Mouse (Mus musculus) cerebellum, adult 8-10 months (tissue): Measurements from ENCODE around the gene Stk32b.

Experiments
- DNase-seq: peaks from one replicate; pipeline ENCODE4 v3.0.0; 2022

Stk32b gene

DNA sequence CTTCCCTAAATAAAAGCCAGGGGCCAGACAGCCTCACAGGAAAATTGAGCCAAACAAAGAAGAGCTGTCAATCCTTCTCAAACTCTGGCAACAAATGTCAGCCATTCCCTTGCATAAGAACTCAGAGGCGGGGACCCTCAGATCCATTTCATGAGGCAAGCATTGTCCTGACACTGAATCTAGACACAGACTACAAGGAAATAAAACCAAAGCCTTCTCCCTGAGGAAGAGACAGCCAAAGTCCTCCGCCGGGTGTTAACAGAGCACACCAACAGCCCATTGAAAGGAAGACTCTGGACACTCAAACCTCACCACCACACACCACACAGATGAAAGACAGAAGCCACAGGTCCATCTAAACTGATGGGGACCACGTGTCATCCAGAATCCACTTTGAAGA, 57.8 kb downstream of the Stk32b start:
- DNase-seq: no peak

DNA sequence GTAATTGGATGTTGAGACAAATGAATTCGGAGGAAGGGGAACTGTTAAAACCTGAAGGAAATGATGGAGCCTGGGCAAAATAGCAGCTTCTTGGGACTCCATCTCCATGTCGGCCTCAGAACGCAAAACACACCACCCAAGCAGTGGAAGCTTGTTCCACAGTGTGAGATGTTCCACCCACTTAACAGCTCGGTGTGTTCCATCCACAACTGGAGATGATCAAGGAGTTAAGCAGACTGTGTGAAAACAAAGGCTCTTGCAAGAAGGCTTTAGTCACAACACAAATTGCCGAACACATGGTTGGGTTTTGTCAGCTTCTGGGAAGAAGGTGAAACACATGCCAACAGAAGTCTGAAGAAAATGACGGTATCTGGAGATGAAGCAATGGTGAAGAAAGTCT, 59.2 kb downstream of the Stk32b start:
- no peak for DNase-seq

DNA sequence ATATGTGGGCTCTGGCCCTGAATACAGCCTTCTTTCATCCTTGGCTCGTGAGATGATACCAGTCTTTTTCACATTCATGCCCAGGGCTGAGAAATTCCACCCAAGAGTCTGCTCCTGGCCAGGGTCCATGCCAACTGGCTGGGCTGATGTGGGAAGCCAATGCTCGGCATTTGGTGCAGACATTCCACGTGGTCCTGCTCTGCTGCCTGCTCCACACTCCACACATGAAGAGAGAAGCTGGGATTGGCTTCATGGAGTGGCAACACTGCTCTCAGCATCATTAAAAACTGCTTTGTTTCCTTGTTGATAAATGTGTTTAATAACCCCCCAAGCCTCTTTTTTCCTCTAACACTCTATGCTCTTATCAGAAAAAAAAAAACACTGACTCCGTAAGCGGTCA, 61.8 kb downstream of the Stk32b start:
- DNase-seq: no peak

DNA sequence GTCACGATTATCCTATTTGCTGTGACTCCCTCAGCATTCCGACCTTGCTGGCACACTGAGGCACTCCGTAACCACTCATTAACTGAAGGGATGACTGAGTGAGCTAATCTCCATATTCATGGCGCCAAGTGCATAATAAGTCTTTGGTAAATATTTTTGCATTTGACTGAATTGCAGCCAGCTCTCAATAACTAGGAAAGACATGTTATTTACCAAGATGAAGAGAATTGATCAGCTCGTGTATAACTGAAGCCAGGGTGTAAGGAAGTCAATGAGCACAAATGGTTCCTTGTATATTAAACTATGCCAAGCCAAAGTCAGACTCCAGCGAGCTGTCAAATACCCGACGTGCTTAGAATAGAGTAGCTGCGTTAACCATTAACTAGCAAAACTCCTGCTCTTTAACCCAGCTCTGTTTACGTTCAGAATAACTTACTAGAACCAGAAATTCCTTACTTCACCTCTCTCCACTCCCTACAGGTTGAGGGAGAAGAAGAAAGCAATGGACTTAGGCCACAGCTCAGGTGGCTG, 66.2 kb downstream of the Stk32b start:
- no peak for DNase-seq

DNA sequence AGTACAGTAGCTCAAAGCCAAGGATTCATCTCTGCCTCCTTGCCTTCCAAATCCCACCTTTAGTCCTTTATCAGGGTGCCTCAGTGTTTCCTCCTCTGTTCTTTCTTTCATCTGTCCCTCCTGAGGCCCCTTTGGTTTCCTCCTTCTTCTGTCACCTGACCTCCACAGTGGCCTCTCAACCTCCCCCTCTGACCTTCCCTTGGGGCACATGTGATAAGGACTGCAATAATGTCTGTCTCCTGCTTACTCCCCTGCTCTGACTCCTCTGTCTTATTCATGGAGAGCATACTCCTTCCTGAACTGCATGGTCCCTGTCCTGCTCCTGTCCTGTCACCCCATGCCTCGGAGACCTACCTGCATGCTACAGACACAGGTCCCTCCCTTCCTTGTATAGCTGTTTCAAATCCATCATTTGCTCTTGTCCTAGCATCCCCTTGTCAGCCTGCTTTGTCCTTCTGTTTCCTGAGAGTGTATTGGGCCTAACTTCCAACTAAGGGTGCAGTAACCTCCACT, 66.8 kb downstream of the Stk32b start:
- no peak for DNase-seq

DNA sequence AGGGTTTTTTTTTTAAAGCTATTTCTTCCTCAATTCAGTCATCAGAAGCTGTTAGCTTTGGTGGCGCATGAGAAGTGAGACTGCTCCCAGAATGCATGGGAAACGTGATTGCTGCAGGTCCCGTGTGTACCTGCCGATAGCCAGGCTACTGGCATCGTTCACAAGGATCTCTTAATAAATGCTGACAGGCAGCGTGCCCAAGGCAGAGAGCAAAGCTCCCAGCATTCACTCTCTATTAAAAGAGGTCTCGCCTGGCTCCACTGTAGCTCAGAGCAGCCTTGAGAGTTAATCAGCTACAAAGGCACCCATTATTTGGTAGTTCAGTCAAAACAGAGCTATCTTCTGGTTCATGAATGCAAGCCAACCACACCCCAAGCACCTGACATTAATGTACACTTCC, 72.9 kb downstream of the Stk32b start:
- DNase-seq: no peak

DNA sequence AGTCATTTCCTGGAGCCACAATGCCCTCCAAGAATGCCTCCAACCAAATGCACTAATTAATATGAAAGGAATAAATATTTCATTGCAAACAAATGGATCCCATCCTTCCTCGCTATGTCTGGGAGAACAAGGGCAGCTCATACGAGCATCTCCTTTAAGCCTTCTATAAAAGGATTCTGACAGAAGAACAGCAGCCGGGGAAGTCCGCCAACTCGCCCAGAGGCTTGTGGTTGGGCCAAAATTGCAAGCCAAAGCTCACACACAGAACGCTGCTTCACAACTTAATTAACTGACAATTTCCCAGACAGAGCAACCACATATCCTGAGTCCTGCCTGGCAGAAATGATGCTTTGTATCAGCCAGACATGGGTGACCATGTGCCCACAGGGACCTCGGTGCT, 74.5 kb downstream of the Stk32b start:
- DNase-seq: no peak

DNA sequence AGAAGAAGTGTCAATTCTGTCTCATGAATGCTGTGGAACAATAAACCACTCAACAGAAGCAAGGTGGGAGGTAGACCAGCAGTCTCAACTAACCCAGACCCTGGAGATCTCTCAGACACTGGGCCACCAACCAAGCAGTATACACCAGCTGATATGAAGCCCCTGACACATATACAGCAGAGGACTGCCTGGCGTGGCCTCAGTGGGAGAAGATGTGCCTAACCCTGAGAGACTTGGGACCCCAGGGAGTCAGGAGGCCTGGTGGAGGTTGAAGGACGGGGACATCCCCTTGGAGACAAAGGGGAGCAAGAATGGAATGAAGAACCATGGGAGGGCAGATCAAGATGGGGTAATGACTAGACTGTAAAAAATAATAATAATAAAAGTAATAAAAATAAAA, 82.2 kb downstream of the Stk32b start:
- DNase-seq: no peak

DNA sequence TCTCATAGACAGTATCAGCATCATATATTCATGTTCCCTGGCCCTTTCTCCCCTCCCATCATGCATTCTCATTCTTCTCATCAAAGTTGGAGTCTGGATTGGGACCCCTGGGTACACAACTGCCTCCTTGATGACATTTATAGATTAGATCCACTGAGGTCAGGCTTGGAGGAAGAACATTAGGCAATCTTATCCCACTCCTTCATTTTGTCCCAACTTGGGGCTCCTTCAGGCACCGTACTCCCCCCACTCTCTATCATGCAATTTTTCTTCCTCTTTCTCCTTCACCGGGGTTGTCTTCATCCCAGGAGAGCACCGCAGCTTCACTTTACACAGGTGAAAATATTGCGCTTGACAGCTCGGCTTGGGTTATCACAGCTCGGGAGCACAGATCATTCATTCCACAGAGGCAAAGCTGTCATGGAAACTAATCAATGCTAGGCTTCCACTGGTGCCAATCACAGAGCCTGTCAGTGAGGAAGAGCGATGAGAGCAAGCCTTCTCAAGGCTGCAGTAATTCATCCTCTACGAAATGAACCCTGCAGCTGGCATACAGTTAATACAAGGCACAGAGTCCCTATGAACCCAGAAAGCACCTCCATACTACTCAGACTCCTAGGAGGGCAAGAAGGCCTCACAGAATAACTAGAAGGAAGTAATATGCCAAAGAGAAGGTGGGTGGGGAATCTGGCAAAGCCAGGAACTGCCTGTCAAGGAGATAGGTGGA, 89.4 kb downstream of the Stk32b start:
- no peak for DNase-seq

DNA sequence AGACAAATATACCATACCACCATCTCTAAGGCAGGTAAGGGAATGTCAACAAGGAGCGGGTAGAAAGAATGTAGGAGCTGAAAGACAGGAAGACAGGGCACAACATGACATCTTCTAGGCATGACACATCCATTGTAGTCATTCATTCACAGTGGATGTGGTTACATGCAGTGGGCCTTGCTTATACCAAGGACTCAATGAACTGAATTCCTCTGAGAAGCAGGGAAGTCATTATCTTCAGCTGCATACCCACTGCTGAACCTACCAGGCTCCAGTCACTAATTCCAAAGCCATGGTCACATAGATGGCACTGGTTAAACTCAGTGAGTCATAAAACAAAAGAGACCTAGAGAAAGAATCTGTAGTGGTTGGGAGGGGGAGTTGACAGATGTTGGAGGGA, 105.1 kb downstream of the Stk32b start:
- DNase-seq: no peak

DNA sequence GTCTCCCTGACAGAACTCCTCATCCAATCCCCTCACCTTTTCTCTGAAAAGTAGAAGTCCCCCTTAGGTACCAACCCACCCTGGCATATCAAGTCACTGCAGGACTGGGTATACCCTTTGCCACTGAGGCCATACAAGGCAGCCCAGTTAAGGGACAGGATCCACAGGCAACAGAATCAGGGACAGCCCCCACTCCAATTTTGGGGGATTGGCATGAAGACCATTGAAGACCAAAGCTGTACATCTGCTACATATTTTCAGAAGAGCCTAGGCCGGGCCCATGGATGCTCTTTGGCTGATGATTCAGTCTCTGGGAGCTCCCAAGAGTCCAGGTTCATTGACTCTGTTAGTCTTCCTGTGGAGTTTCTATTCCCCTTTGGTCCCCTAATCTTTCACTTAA, 117.4 kb downstream of the Stk32b start:
- no peak for DNase-seq

DNA sequence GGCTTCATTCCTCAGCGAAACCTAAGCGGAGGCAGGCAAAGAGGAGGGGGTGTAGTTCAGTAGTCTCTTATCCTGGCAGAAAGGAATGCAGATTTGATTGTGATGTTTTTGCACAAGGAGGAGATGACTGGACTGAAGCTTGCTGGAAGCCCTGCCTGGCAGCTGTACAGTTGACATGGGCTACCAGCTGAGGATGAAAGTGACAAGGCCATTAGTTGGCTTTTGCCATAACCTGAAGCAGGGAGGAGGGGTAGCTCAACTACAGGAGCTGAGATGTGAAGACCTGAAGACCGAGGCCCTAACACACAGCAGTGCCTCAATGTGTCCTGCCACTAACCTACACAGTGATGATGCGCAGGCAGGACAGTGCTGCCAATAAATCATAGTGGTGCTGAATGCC, 118.7 kb downstream of the Stk32b start:
- DNase-seq: no peak

DNA sequence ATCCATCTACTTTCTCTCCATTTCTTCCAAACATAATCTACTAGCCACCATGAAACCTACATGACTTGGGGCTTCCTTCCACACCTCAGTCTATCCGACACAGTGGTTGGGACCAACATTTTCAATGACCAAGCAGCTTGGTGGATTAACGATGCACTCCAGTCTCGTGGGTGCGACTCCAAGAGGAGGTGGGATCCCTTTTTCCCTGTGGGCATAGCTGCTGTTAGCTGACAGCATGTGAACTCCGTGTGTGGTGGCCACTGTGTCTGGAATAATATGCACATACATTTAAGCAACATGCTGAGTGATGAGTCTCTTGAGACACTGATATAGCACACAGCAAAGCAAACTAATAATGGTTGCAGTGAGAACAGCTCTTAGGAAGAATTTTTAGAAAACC, 124.6 kb downstream of the Stk32b start:
- DNase-seq: no peak

DNA sequence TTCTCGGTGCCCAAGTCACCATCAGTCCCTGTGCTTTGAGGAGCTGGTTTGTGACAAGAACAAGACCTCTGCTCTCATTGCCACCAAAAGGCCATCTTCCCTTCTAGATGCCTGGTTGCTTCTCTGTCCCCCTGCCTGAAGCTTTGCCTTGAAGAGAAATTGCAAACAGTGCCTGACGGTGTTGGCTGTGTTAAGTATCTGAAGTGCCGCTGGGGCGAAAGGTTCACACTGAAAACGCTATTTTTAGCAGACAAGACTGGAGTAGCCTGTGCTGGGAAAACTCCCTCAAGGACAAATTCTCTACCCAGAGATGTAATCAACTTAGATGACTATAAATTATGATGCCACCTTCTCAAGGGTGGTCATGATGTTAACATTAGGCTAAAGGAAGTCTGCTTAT, 129.1 kb downstream of the Stk32b start:
- no peak for DNase-seq

DNA sequence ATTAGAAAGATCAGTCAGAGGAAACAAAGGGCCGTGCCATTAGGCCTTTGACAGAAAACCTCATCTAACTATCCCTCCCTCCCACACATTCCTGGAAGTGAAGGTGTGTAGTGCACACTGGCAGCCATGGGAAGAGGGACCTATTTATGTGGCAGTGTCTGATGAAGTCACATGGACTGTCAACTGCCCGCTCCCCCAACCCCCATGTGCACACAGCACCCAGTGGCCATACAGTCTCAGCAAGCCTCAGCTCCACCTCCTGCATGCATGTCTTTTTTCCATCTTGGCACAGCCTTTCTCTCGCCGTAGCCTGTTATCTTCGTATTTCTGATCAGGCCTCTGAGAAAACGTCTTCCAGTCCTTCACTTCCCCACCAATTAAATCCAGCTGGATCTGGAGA, 130.9 kb downstream of the Stk32b start:
- no peak for DNase-seq

DNA sequence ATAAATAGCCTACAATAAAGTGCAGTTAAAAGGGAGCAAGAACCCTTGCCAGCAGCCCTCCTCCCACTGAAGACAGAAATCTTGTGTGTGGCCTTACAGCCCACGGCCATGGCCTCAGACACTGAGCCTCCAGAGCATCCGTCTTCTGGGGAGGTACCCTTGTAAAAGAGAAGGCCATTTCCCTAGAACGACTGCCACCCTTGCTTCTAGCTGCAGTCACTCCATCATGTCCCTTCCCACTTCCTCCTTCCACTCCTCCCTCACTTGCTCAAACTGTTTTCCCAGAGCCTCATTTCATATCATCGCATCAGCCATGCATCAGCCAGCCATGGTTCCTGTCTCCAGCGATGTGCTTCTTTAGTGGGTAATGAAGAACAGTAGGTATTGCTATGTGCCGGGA, 141.5 kb downstream of the Stk32b start:
- no peak for DNase-seq

DNA sequence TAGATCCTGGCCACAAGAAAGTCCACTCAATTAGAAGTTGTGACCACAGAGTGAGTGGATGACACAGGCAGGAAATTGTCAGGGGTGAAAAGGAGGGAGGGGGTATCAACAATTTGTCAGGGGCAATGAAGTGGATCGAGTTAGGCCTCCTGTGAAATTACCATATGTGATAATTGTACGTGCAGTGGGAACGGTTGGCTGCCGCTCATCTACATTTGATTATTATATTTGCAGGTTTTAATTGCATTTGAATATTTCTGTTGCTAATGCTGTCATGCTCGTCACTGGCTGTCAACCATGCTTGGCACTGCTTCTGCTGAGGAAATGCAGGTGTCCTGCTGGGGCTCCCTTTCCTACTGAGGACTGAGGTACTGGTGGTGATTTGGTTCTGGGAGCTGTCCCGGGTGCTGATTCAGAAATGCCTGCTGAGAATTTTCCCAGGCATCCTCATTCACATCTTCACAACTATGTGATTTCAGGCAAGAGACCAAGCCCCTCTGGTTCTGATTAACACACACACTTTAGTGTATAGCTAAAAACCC, 159.6 kb downstream of the Stk32b start:
- DNase-seq: no peak

DNA sequence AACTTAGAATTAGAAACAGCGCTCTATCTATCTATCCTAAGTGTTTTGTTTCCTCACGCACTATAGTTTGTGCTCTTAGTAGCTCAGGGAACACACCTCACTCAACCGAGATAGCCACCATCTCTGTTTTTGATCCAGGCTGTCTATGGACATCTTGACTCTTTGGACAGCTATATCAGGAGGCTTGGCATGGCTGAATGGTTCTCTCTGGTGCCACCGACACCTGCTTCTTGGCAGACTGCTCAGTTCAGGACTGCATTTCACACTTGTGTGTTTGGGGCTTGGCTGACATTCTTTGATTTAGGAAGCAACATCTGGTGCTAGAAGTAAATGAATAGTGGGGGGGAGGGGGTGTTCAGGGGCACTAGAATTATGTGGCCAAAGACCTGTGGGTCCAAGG, 162.7 kb downstream of the Stk32b start:
- no peak for DNase-seq

DNA sequence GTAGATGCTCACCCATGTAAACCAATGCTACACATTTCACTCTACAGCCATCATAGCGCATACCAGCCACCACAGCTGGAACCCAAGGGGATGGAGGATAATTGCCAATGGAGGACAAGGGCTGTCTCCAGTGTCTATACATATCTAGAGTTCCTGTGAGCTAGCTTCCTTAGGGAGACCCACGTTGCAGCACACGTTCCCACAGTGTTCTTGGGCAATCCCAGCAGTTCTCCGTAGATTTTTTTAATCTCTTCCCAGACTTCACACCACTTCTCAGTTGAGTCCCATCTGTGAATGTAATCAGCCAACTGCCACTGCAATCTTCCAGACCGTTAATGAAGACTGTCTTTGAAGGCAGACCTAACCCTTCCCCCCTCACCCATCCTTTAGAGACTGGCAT, 165.3 kb downstream of the Stk32b start:
- DNase-seq: no peak

DNA sequence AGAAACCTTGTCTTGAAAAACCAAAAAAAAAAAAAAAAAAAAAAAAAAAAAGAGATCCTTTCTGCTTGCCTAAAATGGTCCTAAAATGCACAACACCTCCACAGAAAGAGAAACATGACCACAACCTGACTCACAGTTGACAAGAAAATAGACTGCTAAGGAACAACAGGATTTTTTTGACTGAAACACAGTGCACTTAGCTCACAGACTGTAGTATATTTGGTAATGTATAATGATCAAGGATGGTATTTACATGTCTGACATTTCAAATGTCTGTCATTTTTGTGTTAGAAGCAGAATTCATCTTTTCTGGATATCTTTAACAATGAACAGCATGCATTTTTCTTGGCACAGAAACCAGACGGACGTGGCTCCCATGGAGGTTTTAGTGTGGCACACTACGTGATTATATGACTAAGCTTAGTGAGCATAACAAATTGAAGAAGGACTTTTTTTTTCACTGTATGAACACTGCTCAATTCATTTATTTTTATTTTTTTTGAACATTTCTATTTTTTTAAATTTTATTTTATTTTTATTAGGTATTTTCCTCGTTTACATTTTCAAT, 181.2 kb downstream of the Stk32b start:
- DNase-seq: no peak

DNA sequence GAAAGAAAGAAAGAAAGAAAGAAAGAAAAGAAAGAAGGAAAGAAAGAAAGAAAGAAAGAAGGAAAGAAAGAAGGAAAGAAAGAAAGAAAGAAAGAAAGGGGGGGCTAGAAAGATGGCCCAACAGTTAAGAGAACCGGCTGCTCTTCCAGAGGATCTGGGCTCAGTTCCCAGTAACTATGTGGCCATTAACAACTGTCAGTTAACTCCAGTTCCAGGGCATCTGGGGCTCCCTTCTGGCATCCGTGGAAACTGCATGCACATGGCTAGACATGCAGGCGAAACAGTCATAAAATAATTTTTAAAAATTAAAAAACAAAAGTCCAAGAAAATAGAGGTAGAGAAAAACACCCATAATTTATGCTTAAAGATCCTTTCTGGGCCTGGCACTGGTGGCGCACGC, 181.7 kb downstream of the Stk32b start:
- DNase-seq: no peak

DNA sequence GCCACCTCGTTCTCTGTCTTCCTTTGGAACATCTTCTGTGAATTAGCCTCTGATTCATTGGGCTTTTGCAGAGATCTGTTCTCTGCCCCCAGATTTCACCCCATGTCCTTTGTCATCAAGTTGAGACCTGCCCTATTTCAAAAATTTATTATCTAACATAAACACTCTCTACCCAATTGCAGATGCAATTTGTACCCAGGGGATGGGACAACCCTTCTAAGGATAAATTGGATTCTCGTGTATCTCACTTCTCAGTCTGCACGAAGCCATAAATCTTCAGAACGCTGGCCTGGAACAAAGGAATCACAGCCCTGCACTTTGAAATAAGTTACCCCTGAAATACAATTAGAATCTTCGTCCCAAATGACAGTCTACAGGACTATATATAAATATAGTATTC, 191.6 kb downstream of the Stk32b start:
- DNase-seq: no peak

DNA sequence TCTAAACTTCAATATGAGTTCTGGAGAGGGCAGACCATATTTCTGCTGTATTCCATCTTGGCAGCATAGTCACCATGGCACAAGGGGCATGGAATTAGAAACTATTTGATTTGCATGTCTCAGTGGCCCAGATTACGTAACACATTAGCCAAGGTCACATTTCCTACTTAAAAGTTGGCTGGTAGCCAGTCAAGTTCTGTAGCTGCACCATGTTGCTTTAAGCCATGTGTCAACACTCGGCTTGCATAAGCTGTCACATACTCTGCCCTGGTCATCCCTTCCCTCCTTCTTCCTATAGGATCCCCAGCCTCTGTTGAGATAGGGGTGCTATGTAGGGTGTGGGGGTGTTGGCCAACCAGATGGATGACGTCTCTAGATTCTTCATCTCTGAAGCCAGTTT, 196.5 kb downstream of the Stk32b start:
- no peak for DNase-seq

DNA sequence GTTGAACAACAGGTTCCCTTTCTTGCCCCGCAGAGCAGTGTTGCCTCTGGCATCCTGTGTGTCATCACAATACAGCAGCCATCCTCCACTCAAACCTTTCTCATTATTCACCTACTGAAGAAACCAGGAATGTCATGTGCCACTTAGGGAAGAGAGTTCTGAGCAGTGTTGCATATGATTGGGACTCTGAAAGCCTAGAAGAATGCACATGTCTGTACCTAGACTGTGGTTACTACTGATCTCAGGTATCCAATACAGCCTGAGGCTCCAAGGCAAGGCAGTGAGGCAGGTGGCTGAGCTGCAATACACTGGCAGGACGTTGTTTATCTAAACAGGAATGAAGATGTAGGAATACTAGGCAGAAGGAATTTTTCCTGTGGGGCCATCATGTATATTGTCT, 204.5 kb downstream of the Stk32b start:
- DNase-seq: no peak
